In genomic region chr16:50671170-50671569, GRCm38 (mm10) we compare ENCODE assay signal across 21 mouse cellular contexts.
"Had no signal": no experiment of that assay in that cellular context is flagged by ENCODE, and none has a peak within 500 bp of the region (broad histone marks: within the 10 kb centered on the region; RNA-seq: fewer than 3 reads in every experiment).

No protein-coding gene starts in this region.

- DNase-seq: heart, postnatal 10 days; heart, postnatal 14 days; heart, postnatal 36 days; heart, postnatal 4 days; kidney, adult 11 months; kidney, adult 18-20 months; kidney, adult 2 months; kidney, adult 8-10 months; kidney, adult 9 months; kidney, postnatal 10 days; kidney, postnatal 14 days; kidney, postnatal 36 days; kidney, postnatal 4 days; layer of hippocampus, adult 9-11 months; layer of hippocampus, postnatal 36 days had no signal

- ATAC-seq: hindbrain, embryonic 16.5 days; hindbrain, postnatal 0 days; inflammation-experienced regulatory T-cells, adult 6 months; intestine, embryonic 15.5 days; intestine, embryonic 16.5 days; intestine, postnatal 0 days had no signal
